Comparison of ENCODE assay signal across 25 mouse cellular contexts in genomic region chr6:126701196-126701595, GRCm38 (mm10). TPM values are rescaled to one million over a fixed set of nuclear protein-coding genes. Genes with fewer than 3 reads are reported as not detected.
DNase-seq lines count a peak whose midpoint lies in the region; ATAC-seq and TF ChIP-seq lines count a peak whose summit lies in the region.
"Had no signal": no experiment of that assay in that cellular context is flagged by ENCODE, and none has a peak within 500 bp of the region (broad histone marks: within the 10 kb centered on the region; RNA-seq: fewer than 3 reads in every experiment).

No protein-coding gene starts in this region.

- H3K4me2 ChIP-seq in forebrain, embryonic 13.5 days, result 0 out of 2 replicates have a peak overlapping the region, but pooled peaks have one; percentile 12
- H3K4me2 ChIP-seq in forebrain, embryonic 11.5 days (ENCODE audit: low read depth, low read length, severe bottlenecking), result no peak overlapping the region
- H3K4me2 ChIP-seq in neural tube, embryonic 13.5 days, result 0 out of 2 replicates have a peak overlapping the region, but pooled peaks have one; percentile 2
- H3K4me2 ChIP-seq in midbrain, embryonic 16.5 days (ENCODE audit: low read length), result peak overlapping the region; percentile 24

- 77% methylated on average over 23 of the region's 23 CpGs for WGBS in forebrain, embryonic 13.5 days
- WGBS in forebrain, embryonic 11.5 days, result 72% methylated on average over 23 of the region's 23 CpGs
- 70% methylated on average over 23 of the region's 23 CpGs for WGBS in neural tube, embryonic 13.5 days
- 72% methylated on average over 23 of the region's 23 CpGs for WGBS in midbrain, embryonic 16.5 days

- H3K9ac ChIP-seq in forebrain, embryonic 13.5 days, result no peak overlapping the region
- H3K9ac ChIP-seq in forebrain, embryonic 11.5 days (ENCODE audit: low read length), result no peak overlapping the region
- H3K9ac ChIP-seq in neural tube, embryonic 13.5 days, result no peak overlapping the region
- H3K9ac ChIP-seq in midbrain, embryonic 16.5 days (ENCODE audit: low read depth, low read length), result no peak overlapping the region
- H3K9ac ChIP-seq: liver, embryonic 14.5 days had no signal

- no peak for TF ChIP-seq CTCF in layer of hippocampus, adult 2 months (conservative IDR thresholded peaks at IDR 0.05)

- DNase-seq in forebrain, embryonic 11.5 days (ENCODE audit: low spot score), result no peak
- no peak for DNase-seq in layer of hippocampus, adult 2 months (ENCODE audit: low spot score in 2 of 2)
- no peak for DNase-seq in layer of hippocampus, adult 9-10 months (ENCODE audit: low spot score)
- DNase-seq in neural tube, embryonic 10.5 days (ENCODE audit: extremely low spot score, low spot score), result no peak
- DNase-seq in urinary bladder, adult 2 months (ENCODE audit: low spot score), result no peak
- DNase-seq: adrenal gland, postnatal 36 days; cerebellum, postnatal 14 days; gastrocnemius, postnatal 36 days; heart, adult 18-20 months; heart, postnatal 36 days; kidney, adult 11 months; kidney, postnatal 14 days; lung, adult 2 months; lung, postnatal 10 days; right cerebral cortex, postnatal 14 days; thymus, postnatal 4 days had no signal

- H3K27me3 ChIP-seq in forebrain, embryonic 13.5 days, result peaks cover 13% of the 10 kb centered on the region; the same call in 1 of the 2 replicates
- H3K27me3 ChIP-seq in forebrain, embryonic 11.5 days (ENCODE audit: control insufficient read depth, insufficient read depth, low read length), result no peaks in the 10 kb centered on the region
- 0 out of 2 replicates have a peak, but pooled peaks cover 2% of the 10 kb centered on the region for H3K27me3 ChIP-seq in neural tube, embryonic 13.5 days
- no peaks in the 10 kb centered on the region for H3K27me3 ChIP-seq in midbrain, embryonic 16.5 days (ENCODE audit: control insufficient read depth, insufficient read depth, low read depth, low read length)

- ATAC-seq in forebrain, embryonic 13.5 days, result no peak
- ATAC-seq in forebrain, embryonic 11.5 days (replicated peaks; ENCODE audit: low FRiP score), result no peak
- ATAC-seq in neural tube, embryonic 13.5 days (ENCODE audit: low read depth), result 0 out of 2 replicates have a peak, but pooled peaks have one; percentile 2
- peak; percentile 9; the same call in 1 of the 2 replicates for ATAC-seq in midbrain, embryonic 16.5 days
- ATAC-seq: inflammation-experienced regulatory T-cells, adult 6 months had no signal

- H3K27ac ChIP-seq in forebrain, embryonic 13.5 days, result no peak overlapping the region
- H3K27ac ChIP-seq in forebrain, embryonic 11.5 days (ENCODE audit: low read depth, low read length), result no peak overlapping the region
- H3K27ac ChIP-seq in layer of hippocampus, adult 2 months, result peak overlapping the region; percentile 90; the same call in 1 of the 2 replicates
- no peak overlapping the region for H3K27ac ChIP-seq in neural tube, embryonic 13.5 days (replicated peaks)
- no peak overlapping the region for H3K27ac ChIP-seq in midbrain, embryonic 16.5 days (ENCODE audit: low read length)
- H3K27ac ChIP-seq: forebrain, embryonic 15.5 days; liver, embryonic 14.5 days; macrophage had no signal

- no peaks in the 10 kb centered on the region for H3K9me3 ChIP-seq in forebrain, embryonic 13.5 days (replicated peaks)
- no peaks in the 10 kb centered on the region for H3K9me3 ChIP-seq in forebrain, embryonic 11.5 days (ENCODE audit: control insufficient read depth, low read length)
- no peaks in the 10 kb centered on the region for H3K9me3 ChIP-seq in neural tube, embryonic 13.5 days
- H3K9me3 ChIP-seq in midbrain, embryonic 16.5 days (replicated peaks; ENCODE audit: control insufficient read depth, low read length, poor library complexity, severe bottlenecking), result no peaks in the 10 kb centered on the region
- H3K9me3 ChIP-seq: forebrain, embryonic 15.5 days had no signal

- H3K36me3 ChIP-seq in forebrain, embryonic 13.5 days (ENCODE audit: poor library complexity, severe bottlenecking), result no peaks in the 10 kb centered on the region
- no peaks in the 10 kb centered on the region for H3K36me3 ChIP-seq in forebrain, embryonic 11.5 days (ENCODE audit: control insufficient read depth, insufficient read depth, low read length)
- no peaks in the 10 kb centered on the region for H3K36me3 ChIP-seq in neural tube, embryonic 13.5 days
- no peaks in the 10 kb centered on the region for H3K36me3 ChIP-seq in midbrain, embryonic 16.5 days (ENCODE audit: control insufficient read depth, insufficient read depth, low read length)
- H3K36me3 ChIP-seq: forebrain, embryonic 15.5 days had no signal

- peaks cover 9% of the 10 kb centered on the region for H3K4me1 ChIP-seq in forebrain, embryonic 13.5 days
- H3K4me1 ChIP-seq in forebrain, embryonic 11.5 days (replicated peaks; ENCODE audit: control insufficient read depth, insufficient read depth, low read length), result no peaks in the 10 kb centered on the region; the same call in 1 of the 2 replicates
- peaks cover 11% of the 10 kb centered on the region for H3K4me1 ChIP-seq in neural tube, embryonic 13.5 days (replicated peaks)
- H3K4me1 ChIP-seq in midbrain, embryonic 16.5 days (ENCODE audit: control insufficient read depth, insufficient read depth, low read length), result peaks cover 8% of the 10 kb centered on the region

- H3K4me3 ChIP-seq in forebrain, embryonic 13.5 days, result no peak overlapping the region
- no peak overlapping the region for H3K4me3 ChIP-seq in forebrain, embryonic 11.5 days (ENCODE audit: low read depth, low read length)
- H3K4me3 ChIP-seq in layer of hippocampus, adult 2 months, result no peak overlapping the region
- H3K4me3 ChIP-seq in neural tube, embryonic 13.5 days, result no peak overlapping the region
- no peak overlapping the region for H3K4me3 ChIP-seq in midbrain, embryonic 16.5 days (ENCODE audit: low read depth, low read length)
- H3K4me3 ChIP-seq: forebrain, embryonic 15.5 days had no signal

RNA-seq across cellular contexts. Expression of gene Kcna6, which starts 39.3 kb away (rescaled TPM):
- polyA plus RNA-seq in forebrain, embryonic 13.5 days (2015; fragmentation: Nextera tagmentation; extraction: Ambion mirVana), result 4.3 and 4.8 TPM in 2 replicates
- polyA plus RNA-seq in forebrain, embryonic 11.5 days (2014; fragmentation: Nextera tagmentation; extraction: Ambion mirVana), result 3.6 and 4.8 TPM in 2 replicates
- total RNA-seq in layer of hippocampus, adult 2 months (2021), result 10 to 100 TPM; 46.6 to 48.5 TPM
- polyA plus RNA-seq in neural tube, embryonic 13.5 days (2015; fragmentation: Nextera tagmentation; extraction: Ambion mirVana), result 19.9 and 26.1 TPM in 2 replicates
- 22.7 and 28.8 TPM in 2 replicates for polyA plus RNA-seq in midbrain, embryonic 16.5 days (2015; fragmentation: Nextera tagmentation; extraction: Ambion mirVana)
- 4.2 and 4.8 TPM in 2 replicates for polyA plus RNA-seq in urinary bladder, adult 2 months (2012; rRNA removed)
- total RNA-seq: megakaryocyte-erythroid progenitor cell, adult 5-6 weeks had no signal
- polyA plus RNA-seq: CD4-positive, CD25-positive, alpha-beta regulatory T cell, adult 4 months; inflammation-experienced regulatory T-cells, adult 6 months; macrophage had no signal

RNA-seq across cellular contexts. Expression of gene Kcna1, which starts 55.0 kb away (rescaled TPM):
- polyA plus RNA-seq in forebrain, embryonic 13.5 days (2015; fragmentation: Nextera tagmentation; extraction: Ambion mirVana), result 2.1 and 3.5 TPM in 2 replicates
- 0.39 and 0.53 TPM in 2 replicates for polyA plus RNA-seq in forebrain, embryonic 11.5 days (2014; fragmentation: Nextera tagmentation; extraction: Ambion mirVana)
- total RNA-seq in layer of hippocampus, adult 2 months (2021), result 100 to 1,000 TPM; 115 to 119 TPM
- polyA plus RNA-seq in neural tube, embryonic 13.5 days (2015; fragmentation: Nextera tagmentation; extraction: Ambion mirVana), result 4.5 and 5.6 TPM in 2 replicates
- 1.2 and 1.4 TPM in 2 replicates for polyA plus RNA-seq in midbrain, embryonic 16.5 days (2015; fragmentation: Nextera tagmentation; extraction: Ambion mirVana)
- 1.3 and 1.7 TPM in 2 replicates for polyA plus RNA-seq in urinary bladder, adult 2 months (2012; rRNA removed)
- total RNA-seq: megakaryocyte-erythroid progenitor cell, adult 5-6 weeks had no signal
- polyA plus RNA-seq: CD4-positive, CD25-positive, alpha-beta regulatory T cell, adult 4 months; inflammation-experienced regulatory T-cells, adult 6 months; liver, embryonic 14.5 days; macrophage had no signal

Comparison
In these comparisons a context has a peak if more than half of its experiments do, and no peak if none do; other contexts are left out.
1. ATAC-seq: peak in neural tube, embryonic 13.5 days (single experiment) and midbrain, embryonic 16.5 days (single experiment); none in forebrain, embryonic 13.5 days (single experiment) and forebrain, embryonic 11.5 days (single experiment).